Mouse (Mus musculus) kidney, adult 9 months (tissue): ENCODE measurements around the gene Trim24.

Experiments
- DNase-seq: peaks from one replicate; pipeline ENCODE4 v3.0.0; 2022

Gene Trim24

DNA sequence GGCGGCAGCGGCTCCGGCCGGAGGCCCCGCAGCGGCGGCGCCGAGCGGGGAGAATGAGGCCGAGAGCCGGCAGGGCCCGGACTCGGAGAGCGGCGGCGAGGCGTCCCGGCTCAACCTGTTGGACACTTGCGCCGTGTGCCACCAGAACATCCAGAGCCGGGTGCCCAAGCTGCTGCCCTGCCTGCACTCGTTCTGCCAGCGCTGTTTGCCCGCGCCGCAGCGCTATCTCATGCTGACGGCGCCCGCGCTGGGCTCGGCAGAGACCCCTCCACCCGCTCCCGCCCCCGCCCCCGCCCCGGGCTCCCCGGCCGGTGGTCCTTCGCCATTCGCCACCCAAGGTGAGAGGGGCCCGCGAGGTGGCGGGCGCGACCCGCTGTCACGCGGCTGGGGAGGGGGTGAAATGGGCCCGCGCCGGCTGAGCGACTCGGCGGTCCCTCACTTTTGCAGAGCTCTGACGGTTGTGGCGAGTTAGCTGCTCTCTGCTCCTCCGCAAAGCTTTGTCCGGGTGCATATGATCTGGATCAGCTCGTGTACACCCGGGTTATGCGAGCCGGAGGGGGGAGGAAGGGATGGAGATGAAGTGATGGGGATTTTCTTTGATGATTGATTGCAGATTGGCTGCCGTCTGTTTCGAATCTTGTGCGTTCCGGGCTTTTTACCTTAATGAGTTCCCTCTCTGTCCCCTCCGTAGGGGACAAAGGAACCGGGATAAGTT, 683 bp downstream of the Trim24 start:
- peak; percentile 53 for DNase-seq

DNA sequence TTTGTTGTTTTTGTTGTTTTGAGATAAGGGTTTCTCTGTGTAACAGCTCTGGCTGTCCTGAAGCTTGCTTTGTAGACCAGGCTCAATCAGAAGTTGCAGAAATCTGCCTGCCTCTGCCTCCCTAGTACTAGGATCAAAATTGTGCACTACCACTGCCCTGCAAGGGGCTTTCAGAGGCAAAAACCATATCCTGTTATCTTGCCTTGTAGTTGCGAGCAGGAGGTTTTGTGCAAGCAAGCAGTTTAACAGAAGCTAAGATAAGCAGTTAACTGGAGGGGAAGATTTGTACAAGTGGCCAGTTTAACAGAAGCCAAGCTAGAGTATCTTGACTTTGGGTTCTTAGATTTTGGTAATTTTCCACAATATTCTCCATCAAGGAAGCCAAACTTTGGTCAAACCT, 2.2 kb downstream of the Trim24 start:
- no peak for DNase-seq

DNA sequence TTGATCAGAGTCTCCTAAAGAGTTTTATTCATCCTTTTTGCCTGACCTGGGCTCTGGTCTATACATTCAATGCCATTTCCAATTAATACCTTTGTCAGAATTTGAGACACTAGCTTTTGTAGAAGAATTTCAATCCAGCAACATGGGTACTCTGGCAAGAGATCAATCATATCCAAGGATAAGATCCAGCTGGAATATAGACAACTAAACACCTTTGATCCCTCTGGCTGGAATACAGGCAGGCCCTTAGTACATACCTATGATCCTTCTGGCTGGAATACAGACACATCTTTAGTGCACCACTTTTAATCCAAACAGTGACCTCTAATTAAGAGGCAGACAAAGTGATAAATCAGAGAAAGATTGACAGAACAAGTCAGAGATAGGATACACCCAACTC, 3.1 kb downstream of the Trim24 start:
- no peak for DNase-seq

DNA sequence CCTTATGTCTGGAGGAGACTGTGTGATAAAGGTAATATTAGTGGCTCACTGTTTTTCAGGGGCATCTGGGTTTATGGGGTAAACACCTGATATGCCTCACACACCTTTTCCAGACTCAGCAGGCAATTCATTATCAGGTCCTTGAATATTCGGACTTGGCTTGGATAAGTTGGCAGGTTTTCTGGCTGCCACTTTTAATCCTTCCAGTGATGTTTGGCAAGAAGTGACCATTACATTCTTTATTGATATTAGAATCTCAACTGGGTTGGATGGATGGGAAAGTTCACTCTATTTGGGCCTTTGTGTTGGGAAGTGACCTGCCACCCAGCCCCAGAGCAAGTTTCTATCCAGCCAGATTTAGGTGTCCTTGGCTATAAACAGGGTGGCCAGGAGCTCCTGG, 7.6 kb downstream of the Trim24 start:
- DNase-seq = no peak

DNA sequence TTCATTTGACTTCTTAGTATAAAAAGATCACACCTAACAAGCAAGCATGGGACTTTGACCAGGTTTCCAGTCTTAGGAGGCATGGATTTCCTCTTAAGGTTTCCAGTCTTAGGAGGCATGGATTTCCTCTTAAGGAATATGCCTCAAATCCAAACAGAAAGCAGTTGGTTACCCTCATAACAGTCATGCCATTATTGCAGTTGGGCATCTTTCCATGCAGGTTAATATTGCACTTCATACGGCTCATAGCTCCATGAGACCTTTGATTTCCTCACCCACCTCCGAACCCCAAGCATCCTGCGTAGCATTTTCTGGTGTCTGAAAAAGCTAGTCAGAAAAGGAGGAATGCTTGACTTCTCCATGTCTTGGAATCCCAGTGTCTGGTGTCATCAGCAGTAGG, 10.0 kb downstream of the Trim24 start:
- peak; percentile 79 for DNase-seq

DNA sequence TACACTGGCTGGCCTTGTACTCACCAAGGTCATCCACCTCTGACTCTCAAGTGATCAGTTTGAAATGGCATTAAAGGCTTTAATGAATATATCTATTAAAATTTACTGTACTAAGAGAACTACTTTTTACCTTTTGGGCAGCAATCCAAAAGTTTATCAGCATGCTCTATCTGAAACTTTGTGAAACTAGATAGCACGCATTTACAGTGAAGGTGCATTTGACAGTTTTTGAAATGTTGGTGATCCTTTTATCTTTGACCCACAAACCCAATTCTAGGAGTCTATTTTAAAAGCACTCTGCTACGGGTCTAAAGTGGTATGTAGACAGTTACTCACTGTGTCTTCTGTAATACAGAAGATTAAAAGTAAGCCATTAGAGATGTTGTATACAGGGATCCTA, 23.0 kb downstream of the Trim24 start:
- DNase-seq = no peak

DNA sequence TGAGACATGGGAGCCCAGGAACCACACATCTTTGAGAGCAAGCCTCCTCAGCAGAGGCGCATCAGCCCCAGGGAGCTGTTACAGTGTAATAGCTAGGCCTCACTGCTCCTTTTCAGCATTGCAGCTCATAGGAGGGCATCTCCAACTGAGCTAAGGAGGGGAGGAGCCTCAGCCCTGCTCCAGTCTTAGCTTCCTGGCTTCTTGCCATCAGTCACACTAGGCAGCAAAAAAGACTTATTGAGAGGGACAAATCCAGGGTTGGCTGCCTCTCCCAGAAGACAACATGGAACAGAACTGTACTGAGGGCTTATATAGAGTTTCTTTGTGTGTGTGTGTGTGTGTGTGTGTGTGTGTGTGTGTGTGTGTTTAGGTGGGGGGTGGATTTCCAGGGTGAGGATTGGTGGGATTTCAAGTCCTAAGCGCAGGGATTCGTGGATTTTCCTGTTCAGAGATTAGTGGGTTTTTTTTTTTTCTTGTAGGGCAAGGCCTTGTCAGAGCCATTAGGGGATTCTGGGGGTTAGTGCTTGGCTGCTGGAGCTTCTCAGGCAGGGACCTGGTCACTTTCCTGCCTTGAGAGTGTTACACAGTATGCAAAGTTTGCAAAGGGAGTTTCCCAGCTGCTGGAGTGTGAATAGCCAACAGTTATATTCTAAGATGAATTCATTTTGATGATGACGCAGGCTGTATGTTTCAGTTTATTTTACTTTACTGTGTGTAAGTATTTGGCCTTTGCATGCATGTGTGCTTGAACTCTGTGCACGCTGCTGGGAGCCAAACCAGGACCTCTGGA, 25.2 kb downstream of the Trim24 start:
- DNase-seq = peak; percentile 64

DNA sequence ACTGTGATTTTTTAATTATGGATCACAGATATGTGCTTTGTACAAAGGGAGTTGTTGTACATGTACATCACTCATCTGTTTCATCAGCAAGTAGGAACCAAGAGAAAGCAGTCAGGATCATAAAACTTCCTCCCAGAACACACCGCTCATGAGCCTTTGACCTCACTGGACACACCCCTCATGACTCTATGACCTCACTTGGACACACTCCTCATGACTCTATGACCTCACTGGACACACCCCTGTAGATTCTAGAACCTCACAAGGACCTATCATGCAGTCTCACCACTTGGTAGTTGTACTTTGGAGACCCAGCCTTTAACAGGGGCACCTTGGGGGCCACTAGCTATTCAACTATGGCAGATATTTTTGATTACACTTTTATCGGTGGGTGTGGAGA, 29.6 kb downstream of the Trim24 start:
- no peak for DNase-seq

DNA sequence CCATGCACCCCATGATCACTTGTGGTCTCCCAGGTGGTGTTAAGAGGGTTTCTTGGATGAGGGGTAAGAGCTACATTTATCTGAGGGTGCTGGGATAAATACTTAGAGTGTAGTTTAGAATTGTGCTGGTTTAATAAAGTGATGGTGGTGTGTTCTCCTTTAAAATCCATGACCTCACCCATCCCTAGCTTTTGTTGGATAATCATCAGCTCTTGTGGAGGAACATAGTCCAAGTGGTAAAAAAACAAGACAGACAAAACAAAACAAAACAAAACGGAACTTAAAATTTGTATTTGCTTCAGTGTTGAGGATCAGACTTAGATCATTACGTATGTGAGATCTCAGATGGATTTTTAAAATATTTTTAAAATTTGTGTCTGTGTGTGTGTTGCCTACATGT, 31.2 kb downstream of the Trim24 start:
- DNase-seq = peak; percentile 61

DNA sequence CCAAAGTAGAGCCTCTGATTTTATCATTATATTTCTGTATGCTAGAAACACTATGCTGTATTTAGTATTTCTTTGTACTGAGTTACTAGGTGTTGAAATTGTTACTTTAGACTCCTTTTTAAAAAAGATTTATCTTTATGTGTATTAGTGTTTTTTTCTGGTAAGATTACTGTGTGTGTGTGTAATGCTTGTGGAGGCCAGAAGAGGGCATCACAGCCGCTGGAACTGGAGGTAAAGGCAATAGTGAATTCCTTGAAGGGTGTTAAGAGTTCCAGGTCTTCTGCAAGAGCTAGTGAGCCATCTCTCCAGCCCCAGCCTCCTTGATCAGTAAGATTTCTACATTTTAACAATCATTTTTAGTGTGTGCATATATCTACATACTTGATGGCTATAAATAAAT, 33.2 kb downstream of the Trim24 start:
- DNase-seq = no peak

DNA sequence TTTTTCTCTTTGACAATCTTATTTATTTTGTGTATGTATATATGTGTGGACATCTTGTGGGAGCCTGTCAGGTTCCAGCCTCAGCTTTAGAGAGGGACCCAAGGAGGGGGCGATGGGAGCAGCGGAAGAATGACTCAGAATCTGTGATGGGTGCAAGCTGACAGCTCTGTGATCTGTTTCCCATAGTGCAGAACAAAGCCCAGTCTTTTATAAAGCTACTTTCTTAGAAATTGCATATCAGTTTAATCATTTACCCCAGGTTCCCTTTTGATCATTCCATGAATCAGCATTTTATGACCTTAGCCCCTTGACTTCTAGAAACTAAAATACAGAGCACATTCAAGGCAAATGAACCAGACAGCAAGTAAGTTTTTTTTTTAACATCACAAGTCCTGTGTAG, 42.9 kb downstream of the Trim24 start:
- peak; percentile 56 for DNase-seq

DNA sequence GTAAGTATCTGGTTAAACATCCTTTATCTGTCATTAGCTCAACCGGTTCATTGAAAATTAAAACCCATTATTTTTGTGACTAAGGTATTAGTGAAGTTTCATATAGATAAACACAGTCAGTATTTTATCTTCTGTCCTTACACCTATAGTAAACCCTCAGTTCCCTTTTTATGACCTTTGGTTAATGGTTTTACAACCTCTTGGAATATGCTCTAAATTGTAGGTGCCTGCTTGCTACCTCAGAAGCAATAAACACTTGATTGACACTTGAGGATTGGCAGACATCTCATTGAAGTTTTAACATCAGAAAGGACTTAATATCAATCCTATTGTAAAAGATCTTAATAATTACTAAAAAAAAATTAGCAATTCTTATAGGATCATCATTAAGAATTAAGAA, 54.5 kb downstream of the Trim24 start:
- DNase-seq = no peak

DNA sequence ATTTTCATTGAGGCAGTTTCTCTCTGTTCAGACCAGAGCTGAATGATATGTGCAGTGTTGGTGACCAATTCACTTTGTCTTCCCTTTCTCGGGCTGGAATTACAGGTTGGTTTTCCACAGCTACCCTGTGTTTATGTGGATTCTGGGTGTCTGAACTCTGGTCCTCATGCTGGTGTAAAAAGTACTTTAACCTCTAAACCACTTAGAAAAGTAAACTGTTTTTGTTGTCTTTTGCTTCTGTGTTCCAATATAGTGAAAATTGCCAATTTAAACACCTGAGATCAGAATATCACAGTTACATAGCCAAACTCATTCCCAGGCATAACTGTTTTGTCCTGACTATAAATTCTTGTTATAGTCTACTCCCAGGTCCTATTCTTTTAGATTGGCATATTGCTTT, 56.1 kb downstream of the Trim24 start:
- no peak for DNase-seq

DNA sequence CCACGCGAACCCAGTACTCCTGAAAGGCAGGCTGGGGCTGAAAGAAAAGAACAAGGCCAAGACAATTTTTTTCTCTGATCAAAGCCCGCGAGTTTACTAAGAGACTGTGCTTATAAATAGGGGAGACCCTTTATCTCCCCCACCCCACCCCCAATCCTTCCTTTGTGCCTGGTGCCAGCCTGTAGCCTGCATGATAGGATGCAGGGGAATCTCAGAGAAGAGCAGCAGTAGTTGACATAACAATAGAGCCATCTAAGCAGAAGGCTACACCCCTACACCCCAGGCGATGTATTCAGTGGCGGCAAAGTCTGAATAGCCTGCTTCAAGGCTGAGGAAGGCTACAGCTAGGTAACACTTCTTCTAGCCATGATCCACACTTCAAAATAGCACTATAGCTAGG, 65.9 kb downstream of the Trim24 start:
- DNase-seq = no peak

DNA sequence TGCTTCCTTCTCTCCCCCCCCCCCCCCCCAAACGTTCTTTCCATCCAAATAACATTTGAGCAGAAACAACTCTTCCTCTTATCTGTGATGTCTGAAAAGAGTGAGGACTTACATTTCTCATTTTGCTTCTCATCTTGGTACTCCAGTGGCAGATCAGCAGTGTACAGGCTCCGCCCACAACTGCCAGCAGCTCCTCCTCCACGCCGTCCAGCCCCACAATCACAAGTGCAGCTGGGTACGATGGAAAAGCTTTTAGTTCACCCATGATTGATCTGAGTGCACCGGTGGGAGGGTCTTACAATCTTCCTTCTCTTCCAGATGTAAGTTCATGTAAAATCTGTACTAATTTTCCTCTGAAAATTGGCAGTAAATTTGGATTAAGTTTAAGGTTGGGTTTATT, 80.7 kb downstream of the Trim24 start:
- DNase-seq = no peak

DNA sequence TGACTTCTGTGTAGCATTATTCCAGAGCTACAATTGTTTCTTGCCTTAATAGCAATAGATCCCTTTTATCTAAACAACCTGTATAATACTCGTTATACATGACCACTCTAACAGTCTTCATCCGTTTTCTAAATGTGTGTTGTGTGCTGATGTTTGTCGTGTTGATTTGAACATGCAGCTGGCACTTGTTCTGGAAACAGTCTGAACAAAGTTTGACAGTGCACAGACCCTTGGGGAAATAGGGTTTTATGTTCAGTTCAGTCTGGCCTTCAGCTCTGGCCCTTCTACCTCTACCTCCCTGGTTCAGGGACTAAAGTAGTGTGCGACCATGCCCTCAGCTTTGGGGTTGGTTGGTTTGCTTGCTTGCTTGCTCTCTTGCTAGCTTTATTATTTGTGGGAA, 96.8 kb downstream of the Trim24 start:
- DNase-seq = no peak

DNA sequence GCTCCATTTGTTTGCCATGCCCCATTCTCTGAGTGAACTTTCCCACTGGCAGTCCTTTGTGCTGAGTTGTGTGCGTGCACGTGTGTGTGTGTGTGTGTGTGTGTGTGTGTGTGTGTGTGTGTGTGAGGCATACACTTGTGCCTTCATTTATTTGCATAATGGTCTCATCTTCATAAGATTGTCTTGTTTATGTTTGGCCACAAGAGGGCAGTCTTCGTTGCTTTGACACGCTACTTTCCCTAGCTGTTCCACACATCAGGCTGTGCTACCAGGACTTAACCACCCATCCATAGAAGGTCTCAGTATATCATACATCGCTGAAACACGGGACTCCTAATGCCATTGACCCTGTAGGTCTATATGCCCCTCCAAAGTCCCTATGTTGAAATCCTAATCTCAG, 136.8 kb downstream of the Trim24 start:
- DNase-seq = peak; percentile 65

DNA sequence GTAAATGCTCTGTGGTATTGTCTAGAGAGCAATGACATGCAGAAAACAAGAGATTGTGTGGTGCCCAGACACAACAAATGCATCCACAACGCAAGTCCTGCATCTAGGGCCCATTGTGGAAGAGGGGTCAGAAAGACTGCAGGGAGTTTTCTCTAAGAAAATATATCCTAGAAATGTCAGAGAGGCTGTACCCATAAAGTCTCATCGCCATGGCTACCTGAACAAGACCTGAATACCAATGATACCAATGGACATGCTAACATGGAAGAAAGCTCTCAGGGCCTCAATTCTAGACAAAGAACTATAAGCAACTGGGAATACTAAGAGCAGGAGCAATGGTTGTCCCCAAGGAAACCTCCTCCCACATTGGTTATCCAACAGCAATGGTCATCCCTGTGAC, 142.2 kb downstream of the Trim24 start:
- no peak for DNase-seq
